Mouse (Mus musculus) CH12.LX (cell line): ENCODE measurements at regions not wholly inside any gene's neighbourhood (a gene's known extent, or its start where the extent isn't known, plus 50 kb on each side); places are given as distances from the start of the nearest gene placed in this dataset.

Experiments used
- DNase-seq: peaks from one replicate; pipeline ENCODE4 v3.0.0-alpha.2; 2013; ENCODE audit errors: extremely low read depth
- H3K27ac ChIP-seq: 2 replicates; pipeline ENCODE4 v1.5.1; 2012; ENCODE audit warnings: low read depth, mild to moderate bottlenecking, control low read depth, moderate library complexity; ENCODE audit not compliant: insufficient read depth
- H3K27me3 ChIP-seq: replicated peaks from 2 replicates; pipeline ENCODE3; 2012; ENCODE audit warnings: inconsistent platforms
- H3K36me3 ChIP-seq, 2 experiments: replicated peaks in 1 of 2; 2 replicates each; pipeline versions ENCODE3 to v1.6.1; 2012; ENCODE audit warnings: inconsistent platforms in 1 of 2, low read length in 1 of 2, mild to moderate bottlenecking in 1 of 2, mixed read lengths in 1 of 2, moderate library complexity in 1 of 2; ENCODE audit not compliant: control insufficient read depth in 1 of 2, insufficient read depth in 1 of 2
- H3K4me1 ChIP-seq, 2 experiments: 2 replicates each; pipeline ENCODE4 v1.6.1; 2012; ENCODE audit warnings: inconsistent platforms in 1 of 2, moderate library complexity in 1 of 2; ENCODE audit not compliant: insufficient read depth in 2 of 2, control insufficient read depth in 1 of 2
- H3K4me2 ChIP-seq: 2 replicates; pipeline ENCODE4 v1.6.1; 2012; ENCODE audit warnings: low read depth, mild to moderate bottlenecking, control low read depth; ENCODE audit not compliant: poor library complexity, insufficient read depth, severe bottlenecking
- H3K4me3 ChIP-seq, 3 experiments: fragments of 150-350 bp in 1 of 3; sonication (generic) in 1 of 3; replicated peaks in 1 of 3; 2 replicates each; pipeline versions ENCODE3 to v1.5.1; 2011 to 2012; ENCODE audit warnings: low read depth in 2 of 3, low read length in 2 of 3, mild to moderate bottlenecking in 2 of 3, moderate library complexity in 2 of 3, control low read depth in 1 of 3, improper control_type of control experiment in 1 of 3, inconsistent platforms in 1 of 3, mixed read lengths in 1 of 3; ENCODE audit not compliant: poor library complexity in 1 of 3
- H3K79me2 ChIP-seq: replicated peaks from 2 replicates; pipeline ENCODE4 v1.6.1; 2012; ENCODE audit warnings: mild to moderate bottlenecking, moderate library complexity; ENCODE audit not compliant: control insufficient read depth, poor library complexity, insufficient read depth, severe bottlenecking; ENCODE audit errors: extremely low read depth
- H3K9ac ChIP-seq: 2 replicates; pipeline ENCODE4 v1.6.1; 2012; ENCODE audit warnings: low read depth, mild to moderate bottlenecking, control low read depth, moderate library complexity; ENCODE audit not compliant: insufficient read depth
- H3K9me3 ChIP-seq: replicated peaks from 2 replicates; pipeline ENCODE3; 2012; ENCODE audit warnings: low read length, inconsistent platforms, mixed read lengths
- MAFK ChIP-seq: IDR thresholded peaks from 2 replicates; pipeline ENCODE4 v1.6.1; 2011; ENCODE audit warnings: low read length, improper control_type of control experiment; ENCODE audit not compliant: insufficient replicate concordance
- MAX ChIP-seq: IDR thresholded peaks from 2 replicates; pipeline ENCODE4 v1.6.1; 2011; ENCODE audit warnings: low read length, improper control_type of control experiment
- MEF2A ChIP-seq: IDR thresholded peaks from 2 replicates; pipeline ENCODE4 v1.6.1; 2014; ENCODE audit warnings: low read depth, mild to moderate bottlenecking, inconsistent platforms, low read length, improper control_type of control experiment, borderline replicate concordance
- RCOR1 ChIP-seq: conservative IDR thresholded peaks from 2 replicates; pipeline ENCODE4 v1.6.1; 2012; ENCODE audit warnings: low read depth, mild to moderate bottlenecking, inconsistent platforms, low read length, improper control_type of control experiment
- dilution Hi-C: fragments of 300-500 bp; cut with MboI; formaldehyde crosslinking; loops from 2 replicates; pipeline ENCODE4 v1.14.3; 2020; ENCODE audit warnings: low sequenced_read_pairs; ENCODE audit not compliant: extremely low pct_unique_long_range_greater_than_20kb, extremely low pct_ligation_motif_present
- in situ Hi-C: fragments of 300-500 bp; cut with MboI; formaldehyde crosslinking; loops from 3 replicates; pipeline ENCODE4 v1.14.3; 2019; ENCODE audit warnings: low sequenced_read_pairs, low pct_ligation_motif_present, low pct_unique_long_range_greater_than_20kb, mixed read lengths

DNA sequence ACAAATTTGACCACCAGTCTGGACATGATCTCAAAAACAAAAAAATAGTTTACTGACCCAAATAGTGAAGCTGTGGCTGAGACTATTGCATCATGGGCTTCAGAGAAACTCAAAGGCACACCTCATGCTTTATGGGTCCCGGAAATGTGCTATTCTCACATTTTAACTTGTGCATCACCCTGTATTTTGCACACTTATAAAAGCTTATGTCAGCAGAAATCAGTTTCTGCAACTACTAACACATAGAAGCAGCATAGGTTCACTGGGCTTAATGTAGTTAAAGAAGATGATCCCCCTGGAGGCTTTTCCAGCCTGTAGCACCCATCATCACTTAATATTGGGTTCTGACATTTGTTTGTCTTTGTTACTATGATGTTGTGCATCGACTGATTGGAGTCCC lies 61.0 kb upstream of the Dnajc24 start:
- DNase-seq, result no peak
- Histone ChIP-seq H3K9ac (no peak overlapping the region), H3K4me2 (no peak overlapping the region), H3K27ac (no peak overlapping the region), H3K4me3 (no peak overlapping the region), H3K36me3 (no peaks in the 10 kb centered on the region), H3K27me3 (no peaks in the 10 kb centered on the region), H3K4me1 (no peaks in the 10 kb centered on the region), H3K79me2 (no peaks in the 10 kb centered on the region), H3K9me3 (no peaks in the 10 kb centered on the region)
- dilution Hi-C loops, result no loop called here
- TF ChIP-seq MAX, result no peak
- peak; percentile 75; the same call in 1 of the 2 replicates for TF ChIP-seq MAFK
- TF ChIP-seq MEF2A, result no peak
- TF ChIP-seq RCOR1, result no peak
- in situ Hi-C loops, result no loop called here
